Mouse (Mus musculus): ENCODE measurements around the gene Slc9a5. TPM values are rescaled to one million over a fixed set of nuclear protein-coding genes. Genes with fewer than 3 reads are reported as not detected.

Gene Slc9a5
- polyA plus RNA-seq, 1 experiment from 2014 or later, result 5.9 TPM

- 90% methylated on average over 12 of the region's 12 CpGs for whole genome bisulfite sequencing
- no peak overlapping the region for H3K27ac ChIP-seq
- H3K27me3 ChIP-seq, result no peaks in the 10 kb centered on the region
- H3K9ac ChIP-seq, result no peak overlapping the region
- ATAC-seq (ENCODE audit: insufficient number of reproducible peaks, insufficient read depth, low FRiP score, low TSS enrichment), result no peak
- no peaks in the 10 kb centered on the region for H3K9me3 ChIP-seq
- no peak overlapping the region for H3K4me3 ChIP-seq
- no peaks in the 10 kb centered on the region for H3K36me3 ChIP-seq
- H3K4me2 ChIP-seq (replicated peaks), result no peak overlapping the region
- 0 out of 2 replicates have a peak, but pooled peaks cover under 1% of the 10 kb centered on the region for H3K4me1 ChIP-seq
Observed at GRCm38 (mm10) chr8:105393089-105393787, 44.6 kb downstream of the Slc9a5 start.

- Histone ChIP-seq H3K9me3 (no peaks in the 10 kb centered on the region), H3K4me2 (replicated peaks) (no peak overlapping the region), H3K9ac (no peak overlapping the region), H3K36me3 (no peaks in the 10 kb centered on the region), H3K4me3 (no peak overlapping the region), H3K27me3 (no peaks in the 10 kb centered on the region), H3K4me1 (no peaks in the 10 kb centered on the region), H3K27ac (no peak overlapping the region)
- WGBS, result 74% methylated on average over 7 of the region's 7 CpGs
- no peak for ATAC-seq (ENCODE audit: insufficient number of reproducible peaks, insufficient read depth, low FRiP score, low TSS enrichment)
Observed at GRCm38 (mm10) chr8:105393915-105394314, 45.3 kb downstream of the Slc9a5 start.

GRCm38 (mm10) chr8:105397747-105398146, 49.1 kb downstream of the Slc9a5 start:
- no peaks in the 10 kb centered on the region for H3K4me1 ChIP-seq
- no peak overlapping the region for H3K4me3 ChIP-seq
- H3K9me3 ChIP-seq, result no peaks in the 10 kb centered on the region
- WGBS, result 38% methylated on average over 3 of the region's 3 CpGs
- no peaks in the 10 kb centered on the region for H3K36me3 ChIP-seq
- no peak for ATAC-seq (ENCODE audit: insufficient number of reproducible peaks, insufficient read depth, low FRiP score, low TSS enrichment)
- no peaks in the 10 kb centered on the region for H3K27me3 ChIP-seq
- H3K4me2 ChIP-seq (replicated peaks), result no peak overlapping the region
- H3K9ac ChIP-seq, result no peak overlapping the region
- H3K27ac ChIP-seq, result no peak overlapping the region

- Histone ChIP-seq H3K36me3 (no peaks in the 10 kb centered on the region), H3K4me2 (replicated peaks) (no peak overlapping the region), H3K4me1 (no peaks in the 10 kb centered on the region), H3K27me3 (no peaks in the 10 kb centered on the region), H3K9ac (no peak overlapping the region), H3K27ac (no peak overlapping the region), H3K9me3 (no peaks in the 10 kb centered on the region), H3K4me3 (no peak overlapping the region)
- 80% methylated on average over 5 of the region's 5 CpGs for WGBS
- no peak for ATAC-seq (ENCODE audit: insufficient number of reproducible peaks, insufficient read depth, low FRiP score, low TSS enrichment)
Observed at GRCm38 (mm10) chr8:105400016-105400415, 51.4 kb downstream of the Slc9a5 start.

DNA sequence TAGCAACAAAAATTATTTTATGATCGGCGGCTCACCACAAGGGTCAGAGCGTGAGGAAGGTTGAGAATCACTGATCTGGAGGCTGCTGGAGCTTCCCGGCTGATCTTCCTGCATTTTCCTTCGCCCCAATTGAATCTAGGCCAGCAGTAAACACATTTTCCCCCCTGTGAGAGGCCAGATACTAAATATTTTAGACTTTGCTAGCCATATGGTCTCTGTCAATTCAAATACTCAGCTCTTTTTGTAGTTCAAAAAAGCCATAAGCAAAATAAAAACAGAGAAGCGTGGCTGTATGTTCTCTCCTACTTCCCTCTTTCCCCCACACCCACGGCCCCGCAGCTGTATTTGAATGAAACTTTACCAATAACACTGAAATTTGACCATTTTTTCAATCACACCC, 54.8 kb downstream of the Slc9a5 start:
- Histone ChIP-seq H3K36me3 (no peaks in the 10 kb centered on the region), H3K4me1 (no peaks in the 10 kb centered on the region), H3K4me3 (no peak overlapping the region), H3K9ac (no peak overlapping the region), H3K27ac (no peak overlapping the region), H3K27me3 (no peaks in the 10 kb centered on the region), H3K4me2 (replicated peaks) (no peak overlapping the region), H3K9me3 (no peaks in the 10 kb centered on the region)
- ATAC-seq (ENCODE audit: insufficient number of reproducible peaks, insufficient read depth, low FRiP score, low TSS enrichment), result no peak
- 81% methylated on average over 8 of the region's 8 CpGs for WGBS

DNA sequence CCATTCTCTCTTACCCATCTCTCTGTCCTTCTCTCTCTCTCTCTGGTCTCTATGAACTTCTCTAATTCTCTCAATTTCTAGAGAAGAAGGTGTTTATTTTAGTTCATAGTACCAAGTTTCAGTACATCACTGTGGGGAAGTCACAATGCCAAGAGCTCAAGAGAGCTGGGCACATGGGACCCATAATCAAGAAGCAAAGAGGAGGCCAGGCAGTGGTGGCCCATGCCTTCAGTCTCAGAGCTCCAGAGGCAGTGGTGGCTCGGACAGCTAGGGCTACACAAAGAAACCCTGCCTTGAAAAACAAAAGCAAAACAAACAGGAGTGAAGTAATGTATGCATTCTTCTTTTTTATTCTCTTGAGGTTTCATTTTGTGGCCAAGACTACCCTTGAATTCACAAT, 55.9 kb downstream of the Slc9a5 start:
- Histone ChIP-seq H3K27me3 (no peaks in the 10 kb centered on the region), H3K36me3 (no peaks in the 10 kb centered on the region), H3K9ac (no peak overlapping the region), H3K4me1 (no peaks in the 10 kb centered on the region), H3K4me3 (no peak overlapping the region), H3K9me3 (no peaks in the 10 kb centered on the region), H3K4me2 (replicated peaks) (no peak overlapping the region), H3K27ac (no peak overlapping the region)
- WGBS, result 61% methylated on average over 1 of the region's 1 CpGs
- ATAC-seq (ENCODE audit: insufficient number of reproducible peaks, insufficient read depth, low FRiP score, low TSS enrichment), result no peak

- H3K27ac ChIP-seq, result no peak overlapping the region
- H3K9me3 ChIP-seq, result no peaks in the 10 kb centered on the region
- no peak overlapping the region for H3K9ac ChIP-seq
- no peak overlapping the region for H3K4me3 ChIP-seq
- no peaks in the 10 kb centered on the region for H3K27me3 ChIP-seq
- H3K36me3 ChIP-seq, result no peaks in the 10 kb centered on the region
- ATAC-seq (ENCODE audit: insufficient number of reproducible peaks, insufficient read depth, low FRiP score, low TSS enrichment), result no peak
- 80% methylated on average over 10 of the region's 10 CpGs for WGBS
- H3K4me1 ChIP-seq, result no peaks in the 10 kb centered on the region
- H3K4me2 ChIP-seq (replicated peaks), result no peak overlapping the region
Observed at GRCm38 (mm10) chr8:105406416-105406815, 57.8 kb downstream of the Slc9a5 start.

- Histone ChIP-seq H3K9ac (no peak overlapping the region), H3K4me2 (replicated peaks) (no peak overlapping the region), H3K4me3 (no peak overlapping the region), H3K36me3 (no peaks in the 10 kb centered on the region), H3K9me3 (no peaks in the 10 kb centered on the region), H3K27me3 (peaks cover 10% of the 10 kb centered on the region), H3K27ac (no peak overlapping the region), H3K4me1 (peaks cover 1% of the 10 kb centered on the region; the same call in 1 of the 2 replicates)
- ATAC-seq (ENCODE audit: insufficient number of reproducible peaks, insufficient read depth, low FRiP score, low TSS enrichment), result no peak
- whole genome bisulfite sequencing, result 58% methylated on average over 7 of the region's 7 CpGs
Observed at GRCm38 (mm10) chr8:105408331-105408730, 59.7 kb downstream of the Slc9a5 start.

DNA sequence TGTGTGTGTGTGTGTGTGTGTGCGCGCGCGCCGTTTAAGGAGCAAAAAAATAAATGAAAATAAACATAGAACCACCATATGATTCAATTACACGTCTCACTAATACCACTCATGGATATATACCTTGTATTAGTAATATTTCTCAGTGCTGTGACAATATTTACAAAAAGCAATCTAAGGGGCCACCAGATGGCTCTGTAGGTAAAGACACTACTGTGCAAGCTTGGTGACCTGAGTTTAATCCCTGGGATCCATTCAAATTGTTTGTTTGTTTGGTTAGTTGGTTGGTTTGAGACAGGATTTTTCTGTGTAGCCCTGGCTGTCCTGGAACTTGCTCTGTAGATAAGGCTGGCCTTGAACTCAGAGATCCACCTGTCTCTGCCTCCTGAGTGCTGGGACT, 61.3 kb downstream of the Slc9a5 start:
- Histone ChIP-seq H3K9ac (no peak overlapping the region), H3K27ac (no peak overlapping the region), H3K4me1 (peaks cover 6% of the 10 kb centered on the region; the same call in 1 of the 2 replicates), H3K4me2 (replicated peaks) (no peak overlapping the region), H3K9me3 (no peaks in the 10 kb centered on the region), H3K36me3 (no peaks in the 10 kb centered on the region), H3K4me3 (no peak overlapping the region), H3K27me3 (peaks cover 22% of the 10 kb centered on the region)
- WGBS, result 90% methylated on average over 6 of the region's 6 CpGs
- ATAC-seq (ENCODE audit: insufficient number of reproducible peaks, insufficient read depth, low FRiP score, low TSS enrichment), result no peak

GRCm38 (mm10) chr8:105413391-105413790, 64.7 kb downstream of the Slc9a5 start, which contains the start of the genes Kctd19 and Lrrc36:
Kctd19 (minus strand) TSS chr8:105413502.
Lrrc36 (plus strand) TSS chr8:105413571.
- H3K4me2 ChIP-seq (replicated peaks), result peak within 1 kb of the TSS; percentile 55
- H3K9ac ChIP-seq, result no peak within 1 kb of the TSS
- no peak within 1 kb of the TSS for H3K27ac ChIP-seq
- 0 out of 2 replicates have a peak, but pooled peaks have one; percentile 83 for ATAC-seq (ENCODE audit: insufficient number of reproducible peaks, insufficient read depth, low FRiP score, low TSS enrichment)
- H3K4me1 ChIP-seq, result peaks cover 6% of the 10 kb centered on the region; the same call in 1 of the 2 replicates
- WGBS, result 3% methylated on average over 34 of the region's 34 CpGs
- H3K27me3 ChIP-seq, result peaks cover 27% of the 10 kb centered on the region
- peak within 1 kb of the TSS; percentile 29 for H3K4me3 ChIP-seq
- no peaks in the 10 kb centered on the region for H3K36me3 ChIP-seq
- no peaks in the 10 kb centered on the region for H3K9me3 ChIP-seq

GRCm38 (mm10) chr8:105418992-105419391, 70.3 kb downstream of the Slc9a5 start:
- H3K36me3 ChIP-seq, result no peaks in the 10 kb centered on the region
- 76% methylated on average over 2 of the region's 2 CpGs for WGBS

More at GRCm38 (mm10) chr8:105418992-105419391, 70.3 kb downstream of the Slc9a5 start:
- H3K9ac ChIP-seq, result no peak overlapping the region
- no peak overlapping the region for H3K4me2 ChIP-seq (replicated peaks)
- H3K4me3 ChIP-seq, result no peak overlapping the region
- peaks cover 10% of the 10 kb centered on the region for H3K27me3 ChIP-seq
- ATAC-seq (ENCODE audit: insufficient number of reproducible peaks, insufficient read depth, low FRiP score, low TSS enrichment), result no peak
- H3K4me1 ChIP-seq, result no peaks in the 10 kb centered on the region
- no peak overlapping the region for H3K27ac ChIP-seq
- H3K9me3 ChIP-seq, result no peaks in the 10 kb centered on the region

Measured in embryonic facial prominence, embryonic 12.5 days (tissue).